Mouse (Mus musculus) midbrain, embryonic 11.5 days (tissue): ENCODE results near the gene Psmb3. TPM values are rescaled to one million over a fixed set of nuclear protein-coding genes. Genes with fewer than 3 reads are reported as not detected.

Experiments
- ATAC-seq: fragments of 200-750 bp; cut with Nextera tagmentation; 2 replicates; pipeline ENCODE4 v1.8.0; 2017; ENCODE audit warnings: moderate TSS enrichment, moderate library complexity; ENCODE audit not compliant: low FRiP score
- DNase-seq: peaks from one replicate; pipeline ENCODE4 v3.0.0; 2015; ENCODE audit warnings: low spot score; ENCODE audit errors: missing footprints
- H3K27ac ChIP-seq: fragments of 300-500 bp; sonication (generic); 2 replicates; pipeline ENCODE4 v1.5.1; 2014; ENCODE audit warnings: low read depth, low read length
- H3K27me3 ChIP-seq: fragments of 300-500 bp; sonication (generic); 2 replicates; pipeline ENCODE4 v1.6.1; 2014; ENCODE audit warnings: mild to moderate bottlenecking, low read length, moderate library complexity, mixed read lengths; ENCODE audit not compliant: control insufficient read depth, insufficient read depth
- H3K36me3 ChIP-seq: fragments of 300-500 bp; sonication (generic); 2 replicates; pipeline ENCODE4 v1.6.1; 2014; ENCODE audit warnings: mild to moderate bottlenecking, low read length, moderate library complexity, mixed read lengths; ENCODE audit not compliant: control insufficient read depth, insufficient read depth
- H3K4me1 ChIP-seq: fragments of 300-500 bp; sonication (generic); 2 replicates; pipeline ENCODE4 v1.6.1; 2014; ENCODE audit warnings: low read length; ENCODE audit not compliant: control insufficient read depth, insufficient read depth
- H3K4me2 ChIP-seq: fragments of 300-500 bp; sonication (generic); 2 replicates; pipeline ENCODE4 v1.6.1; 2014; ENCODE audit warnings: mild to moderate bottlenecking, moderate library complexity
- H3K4me3 ChIP-seq: fragments of 300-500 bp; sonication (generic); 2 replicates; pipeline ENCODE4 v1.5.1; 2014; ENCODE audit warnings: low read depth, low read length
- H3K9ac ChIP-seq: fragments of 300-500 bp; sonication (generic); 2 replicates; pipeline ENCODE4 v1.6.1; 2014; ENCODE audit warnings: low read length
- H3K9me3 ChIP-seq: fragments of 300-500 bp; sonication (generic); 2 replicates; pipeline ENCODE4 v1.6.1; 2016; ENCODE audit warnings: low read length; ENCODE audit not compliant: control insufficient read depth
- WGBS: fragments of 180-500 bp; shearing (Covaris S2); extraction: QIAGEN DNeasy Blood & Tissue Kit; methylation state at CpG from one replicate; pipeline ENCODE4 v1.1.7; 2014; 5-methylcytosine and 5-hydroxymethylcytosine counted together
- microRNA-seq: library from miRNA; unstranded; fragments of <30 nt; microRNA quantifications from one replicate; pipeline ENCODE4, GENCODE M21; 2017
- polyA plus RNA-seq: library from polyadenylated mRNA; unstranded; fragments of >200 nt; fragmentation: Nextera tagmentation; extraction: Ambion mirVana; gene quantifications from 2 replicates; pipeline ENCODE4 v1.2.1, GENCODE M21; 2014

Psmb3 gene
- polyA plus RNA-seq, 1 experiment from 2014 or later: 517 TPM

GRCm38 (mm10) chr11:97748496-97748895, 45.3 kb downstream of the Psmb3 start:
- DNase-seq: peak; percentile 57
- Histone ChIP-seq H3K27ac (no peak overlapping the region), H3K9me3 (no peaks in the 10 kb centered on the region; the same call in 1 of the 2 replicates), H3K4me1 (peaks cover 4% of the 10 kb centered on the region), H3K9ac (no peak overlapping the region), H3K27me3 (no peaks in the 10 kb centered on the region), H3K4me3 (no peak overlapping the region), H3K36me3 (peaks cover 29% of the 10 kb centered on the region), H3K4me2 (no peak overlapping the region)
- no peak for ATAC-seq
- 87% methylated on average over 5 of the region's 5 CpGs for WGBS

GRCm38 (mm10) chr11:97753277-97753676, 50.1 kb downstream of the Psmb3 start:
- no peak overlapping the region for H3K27ac ChIP-seq
- H3K4me3 ChIP-seq: no peak overlapping the region
- no peaks in the 10 kb centered on the region for H3K27me3 ChIP-seq
- H3K9me3 ChIP-seq: no peaks in the 10 kb centered on the region; the same call in 1 of the 2 replicates
- peaks cover 25% of the 10 kb centered on the region for H3K36me3 ChIP-seq
- no peak overlapping the region for H3K9ac ChIP-seq
- no peaks in the 10 kb centered on the region for H3K4me1 ChIP-seq
- DNase-seq: peak; percentile 57
- WGBS: 94% methylated on average over 8 of the region's 8 CpGs
- H3K4me2 ChIP-seq: no peak overlapping the region
- ATAC-seq: no peak

- Histone ChIP-seq H3K4me2 (no peak overlapping the region), H3K36me3 (peaks cover 10% of the 10 kb centered on the region), H3K4me3 (no peak overlapping the region), H3K4me1 (no peaks in the 10 kb centered on the region), H3K9me3 (no peaks in the 10 kb centered on the region), H3K27ac (no peak overlapping the region), H3K9ac (no peak overlapping the region), H3K27me3 (no peaks in the 10 kb centered on the region)
- ATAC-seq: no peak
- DNase-seq: peak; percentile 37
- 91% methylated on average over 1 of the region's 1 CpGs for WGBS
These were observed 54.9 kb downstream of the Psmb3 start for GRCm38 (mm10) chr11:97758125-97758524.

- H3K9me3 ChIP-seq: no peaks in the 10 kb centered on the region
- H3K9ac ChIP-seq: no peak overlapping the region
- peaks cover 11% of the 10 kb centered on the region for H3K36me3 ChIP-seq
- no peak overlapping the region for H3K27ac ChIP-seq
- no peak overlapping the region for H3K4me3 ChIP-seq
- DNase-seq (peak; percentile 69), ATAC-seq (no peak)
- no peak overlapping the region for H3K4me2 ChIP-seq
- no peaks in the 10 kb centered on the region for H3K4me1 ChIP-seq
- H3K27me3 ChIP-seq: no peaks in the 10 kb centered on the region
- WGBS: 90% methylated on average over 6 of the region's 6 CpGs
These were observed 55.7 kb downstream of the Psmb3 start for GRCm38 (mm10) chr11:97758942-97759341.

GRCm38 (mm10) chr11:97761638-97762037, 58.4 kb downstream of the Psmb3 start:
- H3K4me1 ChIP-seq: peaks cover 9% of the 10 kb centered on the region
- no peak overlapping the region for H3K9ac ChIP-seq
- no peak overlapping the region for H3K4me3 ChIP-seq
- ATAC-seq (no peak), DNase-seq (peak; percentile 77)
- H3K36me3 ChIP-seq: peaks cover 11% of the 10 kb centered on the region
- no peaks in the 10 kb centered on the region for H3K9me3 ChIP-seq
- no peak overlapping the region for H3K27ac ChIP-seq
- H3K4me2 ChIP-seq: no peak overlapping the region
- no peaks in the 10 kb centered on the region for H3K27me3 ChIP-seq

Small RNA genes within 50 kb of the gene (microRNA-seq; reads per million reads assigned to microRNA genes)
- gene Gm24158 (not detected), gene Mir6927 (1.1 reads per million), gene Mir8102 (not detected)

Other genes starting within 250 kb of the Psmb3 start
- 0.11 TPM in 1 of 2 replicates, not detected in the other for gene 4933428G20Rik, start 203.1 kb upstream of the Psmb3 start, polyA plus RNA-seq
- gene Srcin1, start 127.2 kb upstream of the Psmb3 start, polyA plus RNA-seq: 1.7 and 2.2 TPM in 2 replicates
- 7.0 and 12.0 TPM in 2 replicates for gene Epop, start 73.7 kb upstream of the Psmb3 start, polyA plus RNA-seq
- gene Mllt6, start 40.0 kb upstream of the Psmb3 start, polyA plus RNA-seq: 3.5 and 4.3 TPM in 2 replicates
- 13.4 and 19.0 TPM in 2 replicates for gene Cisd3, start 17.6 kb upstream of the Psmb3 start, polyA plus RNA-seq
- 13.4 and 16.1 TPM in 2 replicates for gene Pcgf2, start 2.9 kb upstream of the Psmb3 start, polyA plus RNA-seq
- 2.4 TPM in 2 replicates for gene Pip4k2b, start 41.3 kb downstream of the Psmb3 start, polyA plus RNA-seq
- 12.6 and 15.0 TPM in 2 replicates for gene Cwc25, start 63.2 kb downstream of the Psmb3 start, polyA plus RNA-seq
- 0.47 and 0.78 TPM in 2 replicates for gene 1700001P01Rik, start 72.5 kb downstream of the Psmb3 start, polyA plus RNA-seq
- gene Rpl23, start 79.0 kb downstream of the Psmb3 start, polyA plus RNA-seq: 441 and 443 TPM in 2 replicates
- 52.6 and 59.2 TPM in 2 replicates for gene Lasp1, start 95.6 kb downstream of the Psmb3 start, polyA plus RNA-seq
- gene B230217C12Rik, start 137.4 kb downstream of the Psmb3 start, polyA plus RNA-seq: 14.7 and 17.3 TPM in 2 replicates
- 0.83 and 0.96 TPM in 2 replicates for gene Fbxo47, start 180.8 kb downstream of the Psmb3 start, polyA plus RNA-seq